Mouse (Mus musculus) CH12.LX (cell line): Measurements from ENCODE around the gene Ctc1.

Experiments
- CTCF ChIP-seq, 2 experiments: IDR thresholded peaks in 1 of 2; conservative IDR thresholded peaks in 1 of 2; 2 replicates each; pipeline ENCODE4 v1.5.1; 2011 to 2012; ENCODE audit warnings: low read depth in 2 of 2, low read length in 2 of 2, improper control_type of control experiment in 1 of 2, inconsistent platforms in 1 of 2, mild to moderate bottlenecking in 1 of 2, moderate library complexity in 1 of 2
- EP300 ChIP-seq: IDR thresholded peaks from 2 replicates; pipeline ENCODE4 v1.6.1; 2011; ENCODE audit warnings: low read length, improper control_type of control experiment
- GABPA ChIP-seq: IDR thresholded peaks from 2 replicates; pipeline ENCODE4 v1.6.1; 2012; ENCODE audit warnings: low read depth, low read length, improper control_type of control experiment, inconsistent platforms; ENCODE audit not compliant: insufficient replicate concordance
- IRF4 ChIP-seq: IDR thresholded peaks from 2 replicates; pipeline ENCODE4 v1.6.1; 2014; ENCODE audit warnings: low read depth, mild to moderate bottlenecking, inconsistent platforms, low read length, improper control_type of control experiment
- JUND ChIP-seq: conservative IDR thresholded peaks from 2 replicates; pipeline ENCODE4 v1.6.1; 2011; ENCODE audit warnings: low read depth, low read length, improper control_type of control experiment
- MAZ ChIP-seq: IDR thresholded peaks from 2 replicates; pipeline ENCODE4 v1.6.1; 2012; ENCODE audit warnings: low read depth, mild to moderate bottlenecking, inconsistent platforms, low read length, improper control_type of control experiment, moderate library complexity
- PAX5 ChIP-seq: IDR thresholded peaks from 2 replicates; pipeline ENCODE4 v1.6.1; 2012; ENCODE audit warnings: low read length, inconsistent platforms, mixed read lengths
- POLR2A ChIP-seq: IDR thresholded peaks from 2 replicates; pipeline ENCODE4 v1.6.1; 2011; ENCODE audit warnings: low read depth, mild to moderate bottlenecking, improper control_type of control experiment, low read length
- RAD21 ChIP-seq: IDR thresholded peaks from 2 replicates; pipeline ENCODE4 v1.6.1; 2011; ENCODE audit warnings: low read depth, mild to moderate bottlenecking, low read length, improper control_type of control experiment, moderate library complexity
- USF1 ChIP-seq: IDR thresholded peaks from 2 replicates; pipeline ENCODE4 v1.6.1; 2014; ENCODE audit warnings: low read depth, mild to moderate bottlenecking, inconsistent platforms, low read length, improper control_type of control experiment

DNA sequence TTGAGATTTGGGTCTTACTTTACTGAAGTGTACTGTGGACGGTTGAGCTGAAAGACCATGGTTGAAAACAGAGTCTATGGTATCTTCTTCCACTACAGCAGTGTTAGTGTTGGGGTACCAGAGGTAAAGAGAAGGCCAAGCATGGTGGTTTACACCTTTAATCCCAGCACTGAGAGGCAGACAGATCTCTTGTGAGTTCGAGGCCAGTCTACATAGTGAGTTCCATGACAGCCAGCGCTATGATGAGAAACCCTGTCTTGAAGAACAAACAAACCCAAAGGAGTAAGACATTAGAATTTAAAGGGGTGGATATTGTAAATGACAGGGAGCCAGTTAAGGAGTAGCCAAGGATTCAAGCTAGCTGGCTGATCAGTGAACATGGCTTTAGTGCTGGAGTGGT lies 1.0 kb downstream of the Ctc1 start:
- TF ChIP-seq GABPA (no peak), IRF4 (no peak), POLR2A (no peak), CTCF (conservative IDR thresholded peaks at IDR 0.05 in 1 of 2, IDR thresholded peaks at IDR 0.05 in 1 of 2; ENCODE audit: low read depth in 2 of 2, low read length in 2 of 2) (no peak), EP300 (no peak), USF1 (no peak), MAZ (no peak), PAX5 (no peak), JUND (no peak), RAD21 (no peak)
